ENCODE assay signal across 27 mouse cellular contexts in genomic region chr17:7604096-7604495, GRCm38 (mm10).
DNase-seq lines count a peak whose midpoint lies in the region; ATAC-seq and TF ChIP-seq lines count a peak whose summit lies in the region.
"Had no signal": no experiment of that assay in that cellular context is flagged by ENCODE, and none has a peak within 500 bp of the region (broad histone marks: within the 10 kb centered on the region; RNA-seq: fewer than 3 reads in every experiment).

No protein-coding gene starts in this region.

- no peaks in the 10 kb centered on the region for H3K27me3 ChIP-seq in lung, embryonic 14.5 days (ENCODE audit: insufficient read depth, low read length)
- no peaks in the 10 kb centered on the region for H3K27me3 ChIP-seq in lung, embryonic 16.5 days (ENCODE audit: control insufficient read depth, insufficient read depth, low read depth, low read length)
- H3K27me3 ChIP-seq: CH12.LX; embryonic facial prominence, embryonic 13.5 days; embryonic facial prominence, embryonic 15.5 days; forebrain, embryonic 12.5 days; Patski had no signal

- no peak overlapping the region for H3K9ac ChIP-seq in lung, embryonic 14.5 days
- no peak overlapping the region for H3K9ac ChIP-seq in lung, embryonic 16.5 days (ENCODE audit: low read length)
- H3K9ac ChIP-seq: embryonic facial prominence, embryonic 13.5 days; embryonic facial prominence, embryonic 15.5 days; forebrain, embryonic 12.5 days had no signal

- H3K36me3 ChIP-seq in lung, embryonic 14.5 days (ENCODE audit: insufficient read depth) = no peaks in the 10 kb centered on the region
- H3K36me3 ChIP-seq in lung, embryonic 16.5 days (ENCODE audit: control insufficient read depth, insufficient read depth, low read length) = no peaks in the 10 kb centered on the region
- H3K36me3 ChIP-seq: embryonic facial prominence, embryonic 13.5 days; embryonic facial prominence, embryonic 15.5 days; forebrain, embryonic 10.5 days; forebrain, embryonic 12.5 days; G1E had no signal

- no peaks in the 10 kb centered on the region for H3K9me3 ChIP-seq in lung, embryonic 14.5 days (ENCODE audit: low read depth, low read length)
- H3K9me3 ChIP-seq in lung, embryonic 16.5 days (ENCODE audit: control insufficient read depth, low read length) = peaks cover 4% of the 10 kb centered on the region; the same call in 1 of the 2 replicates
- H3K9me3 ChIP-seq: embryonic facial prominence, embryonic 13.5 days; embryonic facial prominence, embryonic 15.5 days; forebrain, embryonic 10.5 days; forebrain, embryonic 12.5 days had no signal

- no peak for ATAC-seq in lung, embryonic 14.5 days (ENCODE audit: insufficient read depth)
- no peak for ATAC-seq in lung, embryonic 16.5 days (ENCODE audit: low read depth)
- ATAC-seq: CD4-positive, CD25-positive, alpha-beta regulatory T cell, adult 4 months; forebrain, embryonic 14.5 days; forebrain, embryonic 16.5 days; Patski had no signal

- WGBS in lung, embryonic 14.5 days = 84% methylated on average over 3 of the region's 3 CpGs
- 77% methylated on average over 3 of the region's 3 CpGs for WGBS in lung, embryonic 16.5 days

- H3K4me1 ChIP-seq in lung, embryonic 14.5 days (ENCODE audit: insufficient read depth) = peaks cover 10% of the 10 kb centered on the region
- peaks cover 11% of the 10 kb centered on the region for H3K4me1 ChIP-seq in lung, embryonic 16.5 days (replicated peaks; ENCODE audit: control insufficient read depth, insufficient read depth, low read length)
- H3K4me1 ChIP-seq: embryonic facial prominence, embryonic 13.5 days had no signal

- no peak overlapping the region for H3K4me2 ChIP-seq in lung, embryonic 14.5 days
- no peak overlapping the region for H3K4me2 ChIP-seq in lung, embryonic 16.5 days (ENCODE audit: low read depth, low read length)
- H3K4me2 ChIP-seq: embryonic facial prominence, embryonic 13.5 days; embryonic facial prominence, embryonic 15.5 days; forebrain, embryonic 12.5 days had no signal

- no peak overlapping the region for H3K4me3 ChIP-seq in lung, embryonic 14.5 days (ENCODE audit: low read depth, low read length)
- no peak overlapping the region for H3K4me3 ChIP-seq in lung, embryonic 16.5 days (ENCODE audit: low read length)
- H3K4me3 ChIP-seq: embryonic facial prominence, embryonic 13.5 days; embryonic facial prominence, embryonic 15.5 days; erythroblast, embryonic 14.5 days; forebrain, embryonic 10.5 days; forebrain, embryonic 12.5 days had no signal

- DNase-seq in heart, adult 11 months = peak; percentile 82
- no peak for DNase-seq in heart, adult 18-20 months
- DNase-seq in lung, embryonic 14.5 days = no peak
- DNase-seq in lung, adult 18-20 months = no peak
- DNase-seq in lung, postnatal 4 days = no peak
- DNase-seq: adrenal gland, adult 2 months; adrenal gland, postnatal 10 days; adrenal gland, postnatal 25 days; B cell, adult 2 months; cerebellum, adult 11 months; cerebellum, adult 18-20 months; cerebellum, adult 8-10 months; cerebellum, adult 9-11 months; cerebellum, postnatal 14 days; cerebellum, postnatal 36 days had no signal

- TF ChIP-seq CTCF in lung, embryonic 14.5 days (IDR thresholded peaks at IDR 0.05; ENCODE audit: low read depth) = no peak

- peak overlapping the region; percentile 11; the same call in 1 of the 2 replicates for H3K27ac ChIP-seq in lung, embryonic 14.5 days (ENCODE audit: low read depth)
- peak overlapping the region; percentile 40 for H3K27ac ChIP-seq in lung, embryonic 16.5 days (ENCODE audit: low read length)
- H3K27ac ChIP-seq: embryonic facial prominence, embryonic 13.5 days; embryonic facial prominence, embryonic 15.5 days; forebrain, embryonic 12.5 days had no signal
